Mouse (Mus musculus): ENCODE measurements around the gene Serpinb7.

Gene Serpinb7

GRCm38 (mm10) chr1:107496789-107497188, 97.3 kb downstream of the Serpinb7 start:
- DNase-seq: no peak

GRCm38 (mm10) chr1:107502025-107502424, 102.6 kb downstream of the Serpinb7 start:
- no peak for DNase-seq

Data from spleen, adult 18-20 months (tissue).